Mouse (Mus musculus): ENCODE measurements around the gene Nsl1. TPM values are rescaled to one million over a fixed set of nuclear protein-coding genes. Genes with fewer than 3 reads are reported as not detected.
A peak's percentile ranks its signal among the peaks of the same experiment; 100 is the strongest.

Gene Nsl1
- polyA plus RNA-seq, 1 experiment: 29.4 TPM

- TF ChIP-seq GATA1 (IDR thresholded peaks at IDR 0.05; ENCODE audit: low read length): peak; percentile 34
These were observed 20.1 kb upstream of the Nsl1 start for GRCm38 (mm10) chr1:191042688-191043087.

DNA sequence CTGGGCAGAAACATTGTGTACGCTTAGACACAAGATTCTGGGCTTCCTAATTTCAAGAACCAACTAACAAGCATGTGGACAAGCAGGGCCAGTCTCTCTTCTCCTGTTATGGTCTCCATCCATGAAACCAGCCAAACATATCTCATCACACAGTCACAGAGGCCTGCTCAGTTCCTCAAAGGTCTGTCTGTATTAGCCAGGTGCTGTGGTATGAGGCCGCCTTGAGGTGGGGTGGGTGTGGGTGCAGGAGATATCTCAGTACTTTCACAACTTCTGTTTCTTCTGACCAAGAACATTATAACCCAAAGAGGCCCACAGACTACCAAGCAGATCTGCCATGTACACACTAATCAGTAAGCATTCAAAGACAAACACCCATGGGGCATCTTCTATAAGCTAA is 17.5 kb upstream of the Nsl1 start:
- TF ChIP-seq GATA1 (IDR thresholded peaks at IDR 0.05; ENCODE audit: low read length): no peak

DNA sequence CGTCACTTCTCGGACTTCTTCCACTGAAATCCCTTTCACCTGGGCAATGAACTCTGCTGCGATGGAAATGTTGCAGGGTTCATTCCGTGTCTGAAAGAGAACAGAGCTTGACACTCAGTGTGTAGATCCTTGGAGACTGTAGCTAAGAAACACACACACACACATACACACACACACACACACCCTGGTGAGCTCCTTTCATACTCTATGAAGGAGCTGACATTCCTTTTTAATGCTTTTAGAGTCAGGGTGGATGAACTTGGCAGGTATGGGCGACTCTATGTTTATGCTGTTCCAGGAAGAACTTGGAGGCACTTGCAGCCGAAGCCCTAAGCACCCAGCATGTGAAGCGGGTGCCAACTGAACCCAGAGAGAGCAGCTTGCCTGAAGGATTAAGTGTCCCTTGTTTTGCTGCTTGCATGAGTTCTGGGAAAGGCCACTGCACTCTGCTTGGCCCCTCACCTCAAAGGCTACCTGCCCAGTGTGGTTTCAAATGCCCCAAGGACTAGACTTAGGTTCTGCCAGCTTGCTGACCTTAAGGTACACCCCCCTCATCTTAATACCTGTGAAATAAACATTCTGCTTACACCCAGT is 16.5 kb upstream of the Nsl1 start:
- no peak for TF ChIP-seq GATA1 (IDR thresholded peaks at IDR 0.05; ENCODE audit: low read length)

DNA sequence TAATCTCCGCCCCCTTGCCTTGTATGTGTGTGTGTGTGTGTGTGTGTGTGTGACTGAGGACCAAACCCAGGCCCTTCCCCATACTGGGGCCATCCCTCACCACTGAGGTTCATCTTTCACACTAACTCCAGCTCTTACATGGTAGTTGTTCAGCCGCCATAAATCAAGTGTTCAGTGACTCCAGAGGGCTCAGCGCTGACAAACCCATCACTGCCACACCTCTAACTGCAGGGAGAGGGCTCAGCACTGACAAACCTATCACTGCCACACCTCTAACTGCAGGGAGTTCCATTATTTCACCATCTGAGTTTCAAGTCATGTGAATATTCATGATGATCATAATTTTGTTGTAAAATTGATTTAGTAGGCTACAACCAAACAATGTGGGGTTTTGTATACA is 9.3 kb upstream of the Nsl1 start:
- no peak for TF ChIP-seq GATA1 (IDR thresholded peaks at IDR 0.05; ENCODE audit: low read length)

GRCm38 (mm10) chr1:191054870-191055532 is 7.8 kb upstream of the Nsl1 start:
- TF ChIP-seq GATA1 (IDR thresholded peaks at IDR 0.05; ENCODE audit: low read length): peak; percentile 93

GRCm38 (mm10) chr1:191055533-191055873 is 7.3 kb upstream of the Nsl1 start:
- no peak for TF ChIP-seq GATA1 (IDR thresholded peaks at IDR 0.05; ENCODE audit: low read length)

GRCm38 (mm10) chr1:191057461-191057860 is 5.4 kb upstream of the Nsl1 start:
- no peak for TF ChIP-seq GATA1 (IDR thresholded peaks at IDR 0.05; ENCODE audit: low read length)

DNA sequence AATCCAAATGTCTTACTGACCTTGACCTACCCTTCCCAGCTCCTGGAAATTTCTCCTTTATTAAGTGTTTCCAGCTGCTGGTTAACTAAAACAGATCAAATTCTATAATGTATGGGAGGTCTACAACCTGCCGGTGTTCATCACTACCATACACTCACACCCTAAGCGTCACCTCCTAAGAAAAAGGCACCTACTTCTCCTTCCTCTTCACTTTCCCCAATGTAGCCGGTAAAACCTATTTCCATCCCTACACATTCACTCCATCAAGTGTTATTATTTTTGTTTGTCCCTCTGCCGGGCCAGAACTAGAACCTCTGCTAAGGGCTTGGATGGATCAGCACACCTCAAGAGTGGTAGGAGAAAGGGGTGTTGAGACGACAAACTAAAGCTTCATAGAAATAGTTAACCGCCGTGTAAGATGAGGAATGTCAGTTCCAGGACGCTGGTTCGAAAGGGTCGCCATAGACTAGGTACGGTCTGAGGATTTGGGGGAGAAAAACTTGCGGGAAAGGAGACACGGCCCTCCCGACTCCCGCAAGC is 501 bp upstream of the Nsl1 start:
- no peak for TF ChIP-seq GATA1 (IDR thresholded peaks at IDR 0.05; ENCODE audit: low read length)

GRCm38 (mm10) chr1:191063700-191064099 is 888 bp downstream of the Nsl1 start:
- no peak for TF ChIP-seq GATA1 (IDR thresholded peaks at IDR 0.05; ENCODE audit: low read length)

GRCm38 (mm10) chr1:191064535-191064934 is 1.7 kb downstream of the Nsl1 start:
- TF ChIP-seq GATA1 (IDR thresholded peaks at IDR 0.05; ENCODE audit: low read length): no peak

GRCm38 (mm10) chr1:191065188-191065587 is 2.4 kb downstream of the Nsl1 start:
- no peak for TF ChIP-seq GATA1 (IDR thresholded peaks at IDR 0.05; ENCODE audit: low read length)

- TF ChIP-seq GATA1 (IDR thresholded peaks at IDR 0.05; ENCODE audit: low read length): no peak
These were observed 5.6 kb downstream of the Nsl1 start for GRCm38 (mm10) chr1:191068377-191068776.

DNA sequence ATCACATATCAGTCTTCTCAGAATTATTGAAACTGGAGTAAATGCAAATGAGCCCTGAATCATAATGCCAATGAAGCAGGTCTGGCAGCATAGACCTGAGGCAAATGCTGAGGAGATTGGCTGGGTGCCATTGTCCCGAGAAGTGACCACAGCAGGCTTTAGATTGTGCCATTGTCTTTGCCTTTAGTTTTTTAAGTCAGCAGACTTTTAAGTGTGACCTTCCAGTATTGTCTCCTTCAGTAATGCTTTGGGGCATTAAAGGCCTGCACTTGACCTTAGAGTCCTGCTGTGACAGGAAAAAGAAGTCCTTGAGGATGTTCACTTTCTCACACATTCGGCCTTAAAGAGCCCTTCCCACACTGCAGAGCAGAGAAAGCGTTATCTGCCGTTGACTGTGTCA is 7.4 kb downstream of the Nsl1 start:
- TF ChIP-seq GATA1 (IDR thresholded peaks at IDR 0.05; ENCODE audit: low read length): no peak

- TF ChIP-seq GATA1 (IDR thresholded peaks at IDR 0.05; ENCODE audit: low read length): no peak
These were observed 8.8 kb downstream of the Nsl1 start for GRCm38 (mm10) chr1:191071613-191072012.

DNA sequence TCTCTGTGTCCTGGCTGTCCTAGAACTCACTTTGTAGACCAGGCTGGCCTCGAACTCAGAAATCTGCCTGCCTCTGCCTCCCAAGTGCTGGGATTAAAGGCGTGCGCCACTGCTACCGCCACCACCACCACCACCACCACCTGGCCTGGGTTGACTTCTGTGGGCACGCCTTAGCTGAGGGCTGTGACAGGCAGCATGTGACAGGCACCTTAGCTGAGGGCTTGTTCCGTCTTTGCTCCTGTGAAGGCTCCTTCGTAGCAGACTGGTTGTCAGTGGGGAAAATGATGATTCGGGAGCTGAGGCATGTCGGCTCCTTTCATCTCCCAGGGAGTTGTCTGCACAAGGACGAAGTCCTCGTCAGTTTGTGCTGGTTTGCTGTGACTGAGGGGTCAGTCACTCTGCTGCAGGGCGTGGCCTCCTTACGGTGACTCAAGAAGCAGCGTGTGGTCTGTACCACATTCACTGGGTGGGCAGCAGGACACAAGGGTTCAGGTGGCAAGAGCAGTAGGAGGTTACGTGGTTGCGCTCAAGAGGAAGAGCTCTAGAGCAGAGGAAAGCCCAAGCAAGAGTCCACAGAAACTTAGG is 9.6 kb downstream of the Nsl1 start:
- no peak for TF ChIP-seq GATA1 (IDR thresholded peaks at IDR 0.05; ENCODE audit: low read length)

DNA sequence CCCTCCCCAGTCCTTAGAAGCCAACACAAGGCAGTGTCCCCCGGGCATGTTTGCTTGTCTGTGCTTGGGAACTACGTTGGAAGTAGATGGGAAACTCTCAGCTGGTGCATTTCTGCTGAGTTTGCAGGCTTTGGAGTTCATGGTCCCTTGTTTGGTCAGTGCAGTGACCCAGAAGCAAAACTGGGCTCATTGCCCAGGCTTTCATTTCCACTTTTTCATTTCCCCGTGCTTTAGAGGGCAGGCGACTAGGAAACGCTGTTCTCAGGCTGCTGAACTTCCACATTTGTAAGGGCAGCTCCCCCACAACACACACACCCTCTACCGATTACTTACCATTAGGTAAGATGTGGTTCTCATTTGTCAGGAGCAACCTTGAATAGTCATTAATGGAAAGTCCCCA is 10.2 kb downstream of the Nsl1 start:
- no peak for TF ChIP-seq GATA1 (IDR thresholded peaks at IDR 0.05; ENCODE audit: low read length)

DNA sequence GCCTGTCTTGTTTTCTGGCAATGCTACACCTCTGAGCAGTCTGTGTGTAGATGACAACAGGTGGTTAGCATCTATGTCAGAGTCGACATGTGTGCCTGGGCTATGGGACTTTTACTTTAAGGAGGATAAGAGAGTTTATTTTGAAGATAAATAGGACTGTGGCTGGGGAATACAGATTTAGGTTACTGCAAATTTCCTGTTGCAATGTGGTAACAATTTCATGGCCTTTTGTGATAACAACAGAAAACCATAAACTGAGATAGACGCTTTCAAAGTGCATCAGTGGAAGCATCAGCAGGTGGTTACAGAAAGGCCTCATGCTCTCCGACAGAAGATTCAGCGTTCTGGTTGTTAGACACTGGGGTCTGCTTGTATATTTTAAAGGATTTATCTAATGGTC is 10.7 kb downstream of the Nsl1 start:
- peak; percentile 69 for TF ChIP-seq GATA1 (IDR thresholded peaks at IDR 0.05; ENCODE audit: low read length)
